Mouse (Mus musculus) stomach, postnatal 0 days (tissue): ENCODE measurements at regions not wholly inside any gene's neighbourhood (a gene's known extent, or its start where the extent isn't known, plus 50 kb on each side); places are given as distances from the start of the nearest gene placed in this dataset.
A peak's percentile ranks its signal among the peaks of the same experiment; 100 is the strongest.

Source experiments
- ATAC-seq: fragments of 200-750 bp; cut with Nextera tagmentation; 2 replicates; pipeline ENCODE4 v1.8.0; 2017; ENCODE audit not compliant: low FRiP score, low TSS enrichment
- DNase-seq: peaks from one replicate; pipeline ENCODE4 v3.0.0-alpha.2; 2016; ENCODE audit warnings: low spot score
- H3K27ac ChIP-seq: fragments of 300-500 bp; sonication (generic); replicated peaks from 2 replicates; pipeline ENCODE4 v1.5.1; 2014; ENCODE audit warnings: mild to moderate bottlenecking, control low read depth
- H3K27me3 ChIP-seq: fragments of 300-500 bp; sonication (generic); 2 replicates; pipeline ENCODE4 v1.6.1; 2014; ENCODE audit warnings: low read length; ENCODE audit not compliant: control insufficient read depth, insufficient read depth
- H3K36me3 ChIP-seq: fragments of 300-500 bp; sonication (generic); 2 replicates; pipeline ENCODE4 v1.6.1; 2014; ENCODE audit warnings: low read length, mixed read lengths; ENCODE audit not compliant: control insufficient read depth, insufficient read depth
- H3K4me1 ChIP-seq: fragments of 300-500 bp; sonication (generic); replicated peaks from 2 replicates; pipeline ENCODE4 v1.6.1; 2014; ENCODE audit warnings: antibody characterized with exemption; ENCODE audit not compliant: control insufficient read depth, insufficient read depth
- H3K4me2 ChIP-seq: fragments of 300-500 bp; sonication (generic); replicated peaks from 2 replicates; pipeline ENCODE4 v1.6.1; 2014; ENCODE audit warnings: low read depth, mild to moderate bottlenecking, control low read depth, moderate library complexity
- H3K4me3 ChIP-seq: fragments of 300-500 bp; sonication (generic); 2 replicates; pipeline ENCODE4 v1.5.1; 2014; ENCODE audit warnings: low read depth, low read length, control low read depth
- H3K9ac ChIP-seq: fragments of 300-500 bp; sonication (generic); 2 replicates; pipeline ENCODE4 v1.6.1; 2014; ENCODE audit warnings: mild to moderate bottlenecking, low read length, control low read depth, mixed read lengths
- H3K9me3 ChIP-seq: fragments of 300-500 bp; sonication (generic); 2 replicates; pipeline ENCODE4 v1.6.1; 2016; ENCODE audit warnings: low read length; ENCODE audit not compliant: control insufficient read depth
- CTCF ChIP-seq: IDR thresholded peaks from 2 replicates; pipeline ENCODE4 v1.5.1; 2016; ENCODE audit warnings: antibody characterized with exemption, low read depth, mild to moderate bottlenecking, moderate library complexity
- EP300 ChIP-seq: optimal IDR thresholded peaks from 2 replicates; pipeline ENCODE3; 2016; ENCODE audit warnings: antibody characterized with exemption
- WGBS: fragments of 180-500 bp; shearing (Covaris S2); extraction: QIAGEN DNeasy Blood & Tissue Kit; methylation state at CpG from one replicate; pipeline ENCODE4 v1.1.7; 2014; 5-methylcytosine and 5-hydroxymethylcytosine counted together

DNA sequence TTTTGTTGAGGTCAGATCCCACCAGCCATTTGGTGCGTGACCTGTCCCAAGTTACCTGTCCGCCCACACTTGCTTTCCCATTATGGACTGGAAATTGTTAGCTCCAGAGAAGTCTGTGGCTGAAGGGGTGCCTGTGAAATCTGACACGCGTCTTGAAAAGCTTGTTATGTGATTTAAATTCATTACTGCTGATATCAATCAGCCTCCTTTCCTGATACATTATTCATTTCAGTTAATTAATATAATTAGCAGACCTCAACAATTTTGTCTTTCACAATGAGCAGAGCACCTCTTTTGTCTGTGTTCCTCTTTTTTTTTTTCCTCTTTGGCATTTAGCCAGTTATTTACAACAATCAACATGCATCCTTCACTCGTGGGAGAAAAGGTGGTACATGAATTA is 58.6 kb upstream of the Grip1 start:
- ATAC-seq (no peak), DNase-seq (no peak)
- Histone ChIP-seq H3K27ac (no peak overlapping the region), H3K4me2 (no peak overlapping the region), H3K4me1 (no peaks in the 10 kb centered on the region), H3K4me3 (no peak overlapping the region), H3K36me3 (no peaks in the 10 kb centered on the region), H3K9ac (no peak overlapping the region), H3K27me3 (no peaks in the 10 kb centered on the region), H3K9me3 (no peaks in the 10 kb centered on the region)
- 81% methylated on average over 5 of the region's 5 CpGs for whole genome bisulfite sequencing
- no peak for TF ChIP-seq EP300

DNA sequence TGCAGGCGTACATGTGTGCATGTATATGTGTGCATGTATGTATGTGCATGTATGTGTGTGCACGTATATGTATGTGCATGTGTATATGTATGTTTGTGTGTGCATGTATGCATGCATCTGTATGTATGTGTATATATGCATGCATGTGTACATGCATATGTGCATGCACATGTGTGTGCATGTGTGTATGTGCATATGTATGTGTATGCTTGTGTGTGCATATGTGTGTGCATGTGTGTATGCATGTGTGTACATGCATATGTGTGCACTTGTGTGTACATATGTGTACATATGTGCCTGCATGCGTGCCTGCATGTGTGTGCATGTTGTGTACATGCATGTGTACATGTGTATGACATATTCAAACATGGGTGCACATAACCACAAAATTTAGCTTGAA is 65.7 kb upstream of the Grip1 start:
- no peak overlapping the region for H3K4me3 ChIP-seq
- no peaks in the 10 kb centered on the region for H3K36me3 ChIP-seq
- TF ChIP-seq EP300, result no peak
- no peak for TF ChIP-seq CTCF
- no peaks in the 10 kb centered on the region for H3K9me3 ChIP-seq
- no peak overlapping the region for H3K9ac ChIP-seq
- no peak overlapping the region for H3K27ac ChIP-seq
- H3K27me3 ChIP-seq, result no peaks in the 10 kb centered on the region
- no peak for ATAC-seq
- DNase-seq, result no peak
- whole genome bisulfite sequencing, result 90% methylated on average over 3 of the region's 3 CpGs
- H3K4me1 ChIP-seq, result no peaks in the 10 kb centered on the region
- no peak overlapping the region for H3K4me2 ChIP-seq

DNA sequence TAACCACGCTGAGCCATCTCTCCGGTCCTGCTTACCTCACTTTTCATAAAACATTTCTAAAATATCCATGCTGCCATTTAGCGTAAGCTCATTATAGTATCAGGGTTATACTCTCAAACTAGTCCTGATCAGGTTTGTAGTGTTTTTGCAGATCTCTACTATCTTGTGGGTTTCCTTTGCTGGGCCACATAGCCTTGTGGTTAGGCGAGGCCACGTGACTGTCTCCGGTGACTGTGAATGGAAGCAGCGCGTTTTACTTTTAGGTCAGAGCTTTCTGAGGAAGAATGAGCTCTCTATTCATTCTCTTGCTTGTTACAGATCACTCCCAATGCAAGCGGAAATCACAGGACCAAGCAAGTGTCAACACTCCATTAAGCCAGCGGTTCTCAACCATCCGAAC is 71.4 kb upstream of the Grip1 start:
- no peak overlapping the region for H3K4me3 ChIP-seq
- no peak overlapping the region for H3K27ac ChIP-seq
- no peak for ATAC-seq
- no peaks in the 10 kb centered on the region for H3K4me1 ChIP-seq
- no peaks in the 10 kb centered on the region for H3K9me3 ChIP-seq
- H3K27me3 ChIP-seq, result no peaks in the 10 kb centered on the region
- TF ChIP-seq EP300 (no peak), CTCF (no peak)
- H3K9ac ChIP-seq, result no peak overlapping the region
- no peak overlapping the region for H3K4me2 ChIP-seq
- WGBS, result 85% methylated on average over 11 of the region's 11 CpGs
- DNase-seq, result no peak
- no peaks in the 10 kb centered on the region for H3K36me3 ChIP-seq

DNA sequence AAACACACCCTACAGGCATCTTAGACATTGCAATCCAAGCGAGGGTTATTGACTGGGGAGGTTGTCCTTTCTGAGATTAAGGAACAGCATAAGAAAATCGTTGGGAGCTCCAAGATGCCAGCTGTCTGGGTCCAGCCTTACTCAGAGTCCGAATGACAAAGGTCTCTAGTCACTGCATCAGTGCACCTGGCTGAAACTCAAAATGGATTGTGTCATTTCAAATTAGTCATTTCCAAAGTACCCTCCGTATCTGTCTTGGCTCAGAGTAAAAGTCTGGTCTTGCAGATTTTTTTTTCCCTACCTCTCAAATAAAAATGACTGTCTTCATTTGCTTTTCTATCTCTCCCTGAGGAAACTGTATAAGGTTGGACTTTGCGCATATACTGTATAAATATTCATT is 85.1 kb upstream of the Grip1 start:
- no peaks in the 10 kb centered on the region for H3K9me3 ChIP-seq
- no peak overlapping the region for H3K27ac ChIP-seq
- no peak overlapping the region for H3K4me2 ChIP-seq
- DNase-seq, result no peak
- no peaks in the 10 kb centered on the region for H3K36me3 ChIP-seq
- H3K9ac ChIP-seq, result no peak overlapping the region
- no peaks in the 10 kb centered on the region for H3K4me1 ChIP-seq
- H3K27me3 ChIP-seq, result no peaks in the 10 kb centered on the region
- ATAC-seq, result no peak
- H3K4me3 ChIP-seq, result no peak overlapping the region
- no peak for TF ChIP-seq EP300
- no peak for TF ChIP-seq CTCF
- WGBS, result 45% methylated on average over 5 of the region's 5 CpGs

DNA sequence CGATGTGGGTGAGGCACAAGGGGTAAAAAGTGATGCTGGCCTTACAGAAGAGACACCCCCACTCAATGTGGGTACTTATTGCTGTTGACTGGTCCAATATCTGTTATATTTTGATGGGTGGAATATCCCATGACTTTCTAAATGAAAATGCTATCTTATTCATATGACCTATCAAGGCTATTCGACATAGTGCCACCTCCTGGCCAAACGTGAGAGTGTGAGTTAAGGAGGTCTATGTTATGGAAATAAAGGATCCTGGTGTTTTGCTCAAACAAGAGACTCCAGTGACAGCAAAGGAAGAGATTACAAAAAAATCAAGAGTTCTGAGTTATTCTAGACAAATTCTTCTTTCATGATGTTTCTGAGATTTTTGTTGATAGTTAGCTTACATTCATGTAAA is 90.0 kb upstream of the Grip1 start:
- Histone ChIP-seq H3K9ac (no peak overlapping the region), H3K27ac (no peak overlapping the region), H3K36me3 (no peaks in the 10 kb centered on the region), H3K4me2 (no peak overlapping the region), H3K4me3 (no peak overlapping the region), H3K4me1 (no peaks in the 10 kb centered on the region), H3K27me3 (no peaks in the 10 kb centered on the region), H3K9me3 (no peaks in the 10 kb centered on the region)
- TF ChIP-seq EP300 (no peak), CTCF (peak; percentile 75)
- DNase-seq (peak; percentile 45), ATAC-seq (no peak)
- 44% methylated on average over 3 of the region's 3 CpGs for WGBS

DNA sequence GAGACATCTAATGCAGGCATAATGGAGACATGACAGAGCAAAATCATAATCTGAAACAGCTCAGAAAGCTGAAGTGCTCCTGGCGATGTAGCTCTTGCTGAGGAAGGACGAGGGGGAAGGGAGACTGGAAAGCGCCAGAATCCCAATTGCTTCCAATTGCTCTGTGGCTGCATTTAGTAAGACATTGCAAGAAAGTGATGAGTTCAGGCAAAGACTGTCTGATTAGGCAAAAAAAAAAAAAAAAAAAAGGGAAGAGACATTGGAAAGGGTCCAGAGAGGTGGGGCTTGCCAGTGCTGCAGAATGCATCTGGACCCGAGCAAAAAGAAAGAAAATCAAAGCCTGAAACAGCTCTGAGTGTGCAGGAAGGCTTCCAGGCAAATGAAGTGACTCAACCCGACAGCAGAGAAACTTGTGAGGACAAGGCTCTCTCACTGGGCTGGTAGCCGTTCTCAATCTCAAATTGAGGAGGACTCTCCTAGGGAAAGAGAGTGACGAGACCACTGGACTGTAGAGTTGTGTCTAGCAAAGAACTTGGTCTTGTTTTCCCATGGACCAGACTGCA is 94.8 kb upstream of the Grip1 start:
- no peak for TF ChIP-seq EP300
- H3K4me2 ChIP-seq, result no peak overlapping the region
- 45% methylated on average over 7 of the region's 7 CpGs for WGBS
- H3K9me3 ChIP-seq, result no peaks in the 10 kb centered on the region
- ATAC-seq (no peak), DNase-seq (no peak)
- no peaks in the 10 kb centered on the region for H3K4me1 ChIP-seq
- no peak overlapping the region for H3K27ac ChIP-seq
- H3K27me3 ChIP-seq, result no peaks in the 10 kb centered on the region
- no peak overlapping the region for H3K4me3 ChIP-seq
- H3K9ac ChIP-seq, result no peak overlapping the region
- no peaks in the 10 kb centered on the region for H3K36me3 ChIP-seq
